Mouse (Mus musculus) layer of hippocampus, adult 9-10 months (tissue): ENCODE results near the gene Zfyve28.

Experiments used
- DNase-seq: peaks from one replicate; pipeline ENCODE4 v3.0.0; 2022; ENCODE audit warnings: low spot score

Zfyve28 gene

DNA sequence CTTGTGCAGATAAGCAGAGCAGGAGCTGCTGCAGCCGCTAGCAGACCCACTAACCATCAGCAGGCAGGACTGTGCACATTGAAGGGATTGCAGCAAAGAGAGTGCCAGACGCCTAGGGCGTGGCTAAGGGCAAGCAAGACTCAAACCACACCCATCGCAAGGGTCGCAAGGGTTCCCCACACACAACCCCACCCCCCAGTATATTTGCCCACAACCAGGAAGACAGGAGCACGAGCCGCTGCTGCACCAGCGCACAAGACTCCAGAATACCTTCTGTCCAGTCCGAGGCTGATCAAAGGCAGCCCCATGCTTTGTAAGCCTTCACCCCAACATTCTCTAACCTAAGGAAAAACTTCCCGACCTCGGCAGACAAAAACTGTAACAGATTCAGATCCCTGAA, 1.7 kb downstream of the Zfyve28 start:
- DNase-seq: no peak

DNA sequence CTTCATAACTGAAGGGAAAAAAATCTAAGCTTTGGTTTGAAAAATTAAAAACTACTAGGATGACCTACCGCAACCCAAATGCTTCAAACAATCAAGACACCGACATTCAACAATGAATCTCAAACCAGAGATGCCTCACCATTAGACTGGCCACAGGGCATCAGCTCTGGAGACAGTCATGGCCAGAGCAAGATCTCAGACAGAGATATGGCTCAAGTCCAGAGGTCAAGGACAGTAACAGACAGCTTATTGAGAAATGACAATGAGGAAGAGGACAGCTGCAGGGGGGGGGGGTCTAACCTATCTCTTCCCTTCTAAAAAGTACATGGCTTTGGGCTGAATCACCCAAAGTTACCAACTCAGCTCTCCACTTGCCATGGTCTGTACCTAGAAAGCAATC, 3.0 kb downstream of the Zfyve28 start:
- DNase-seq: no peak

- DNase-seq: no peak
Observed at GRCm38 (mm10) chr5:34284156-34284750, 4.0 kb downstream of the Zfyve28 start.

- DNase-seq: no peak
Observed at GRCm38 (mm10) chr5:34283355-34283754, 4.9 kb downstream of the Zfyve28 start.

- DNase-seq: no peak
Observed at GRCm38 (mm10) chr5:34280976-34281375, 7.3 kb downstream of the Zfyve28 start.

DNA sequence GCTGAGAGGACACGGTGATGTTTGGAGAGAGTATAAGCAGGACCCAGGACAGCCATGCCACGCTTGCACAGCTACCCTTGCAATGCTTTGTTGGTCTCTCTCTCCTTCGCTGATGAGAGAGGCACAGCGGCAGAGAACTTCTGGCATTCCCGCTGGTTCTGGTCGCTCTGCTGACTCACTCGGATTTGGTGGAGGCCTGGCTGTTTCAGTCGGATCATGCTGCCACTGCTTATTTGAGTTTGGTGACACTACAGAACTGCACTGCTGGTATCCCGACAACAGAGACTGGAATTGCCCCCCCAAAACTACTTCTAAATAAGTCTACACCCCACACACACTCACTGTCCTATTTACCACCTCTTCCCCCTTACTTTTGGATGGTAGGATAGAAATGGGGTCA, 9.0 kb downstream of the Zfyve28 start:
- DNase-seq: no peak

- DNase-seq: no peak
Observed at GRCm38 (mm10) chr5:34278058-34278457, 10.2 kb downstream of the Zfyve28 start.

- no peak for DNase-seq
Observed at GRCm38 (mm10) chr5:34276746-34277145, 11.5 kb downstream of the Zfyve28 start.

DNA sequence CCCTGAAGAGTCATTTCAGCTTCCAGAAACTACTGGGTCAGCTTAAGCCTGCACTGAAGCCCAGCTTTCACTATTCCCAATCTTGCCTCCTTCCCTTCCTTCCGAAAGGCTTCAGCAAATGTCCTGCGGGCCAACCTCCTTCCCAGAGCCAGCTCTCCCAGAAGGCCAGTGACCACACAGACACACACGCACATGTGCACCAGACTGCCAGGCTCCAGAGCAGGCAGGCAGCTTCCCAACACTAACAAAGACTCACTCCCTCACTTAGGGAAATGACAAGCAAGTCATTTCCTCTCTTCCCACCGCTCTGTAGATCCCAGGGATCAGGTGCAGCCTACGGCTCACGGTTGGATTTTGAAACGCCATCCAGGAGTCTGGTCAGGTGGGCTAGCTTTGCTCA, 12.1 kb downstream of the Zfyve28 start:
- DNase-seq: no peak

DNA sequence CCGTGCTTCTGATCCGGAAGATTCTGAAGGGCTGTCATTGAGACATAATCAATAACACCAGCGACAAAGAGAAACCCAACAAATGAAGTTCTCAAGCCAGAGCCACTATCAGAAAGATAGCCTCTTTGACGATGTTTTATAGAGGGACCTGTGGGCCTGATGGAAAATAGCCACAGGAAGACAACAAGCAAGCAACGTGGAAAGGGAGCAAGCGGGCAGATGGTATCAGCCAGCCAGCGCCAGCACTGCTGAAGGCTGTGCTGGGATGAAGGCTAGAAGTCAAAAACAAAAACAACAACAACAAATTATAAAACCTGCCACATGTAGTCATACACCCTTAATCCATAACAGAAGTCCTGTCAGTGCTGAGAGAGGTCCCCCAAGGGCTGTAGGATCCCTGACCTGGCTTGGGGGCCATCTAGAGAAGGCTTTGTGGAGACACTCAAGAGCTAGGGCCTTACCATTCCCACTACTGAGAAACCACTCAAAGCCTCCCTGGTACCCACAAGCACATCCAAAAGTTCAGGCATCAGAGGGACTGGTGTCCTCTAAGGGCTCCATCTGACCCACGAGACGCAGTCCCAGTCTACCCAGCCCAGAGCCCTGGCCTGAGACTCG, 13.5 kb downstream of the Zfyve28 start:
- DNase-seq: no peak

DNA sequence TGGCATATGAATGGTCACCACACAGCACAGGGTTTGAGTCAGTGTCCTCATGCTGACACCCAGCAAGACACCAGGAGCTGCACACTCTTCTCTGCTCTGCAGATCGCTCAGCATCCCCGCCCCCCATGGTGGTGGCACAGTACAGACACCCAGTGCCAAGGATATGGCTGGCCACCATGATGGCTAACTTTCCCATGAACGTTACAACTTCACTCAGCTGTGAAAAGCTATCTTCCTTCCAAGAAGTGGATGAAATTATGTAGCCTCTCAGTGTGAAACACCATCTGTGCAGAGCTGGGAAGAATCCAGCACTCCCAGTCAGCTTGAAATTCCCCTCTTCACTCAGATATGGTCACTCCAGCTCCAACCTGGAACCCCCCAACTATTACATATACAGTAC, 14.0 kb downstream of the Zfyve28 start:
- no peak for DNase-seq

- DNase-seq: no peak
Observed at GRCm38 (mm10) chr5:34273251-34273681, 15.0 kb downstream of the Zfyve28 start.

DNA sequence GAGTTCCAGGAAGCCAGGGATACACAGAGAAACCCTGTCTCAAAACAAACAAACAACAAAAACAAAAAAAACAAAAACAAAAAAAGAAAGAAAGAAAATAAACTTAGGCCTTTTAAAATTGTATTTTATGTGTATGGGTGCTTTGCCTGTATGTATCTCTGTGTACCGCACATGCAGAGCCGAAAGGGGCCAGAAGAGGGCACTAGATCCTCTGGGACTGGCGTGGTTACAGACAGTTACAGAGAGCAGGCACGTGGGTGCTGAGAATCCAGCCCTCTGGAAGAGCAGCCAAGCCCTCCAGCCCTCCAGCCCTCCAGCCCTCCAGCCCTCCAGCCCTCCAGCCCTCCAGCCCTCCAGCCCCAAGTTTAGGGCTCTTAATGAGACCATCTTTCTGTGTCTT, 16.5 kb downstream of the Zfyve28 start:
- no peak for DNase-seq

- no peak for DNase-seq
Observed at GRCm38 (mm10) chr5:34269921-34270465, 18.3 kb downstream of the Zfyve28 start.

DNA sequence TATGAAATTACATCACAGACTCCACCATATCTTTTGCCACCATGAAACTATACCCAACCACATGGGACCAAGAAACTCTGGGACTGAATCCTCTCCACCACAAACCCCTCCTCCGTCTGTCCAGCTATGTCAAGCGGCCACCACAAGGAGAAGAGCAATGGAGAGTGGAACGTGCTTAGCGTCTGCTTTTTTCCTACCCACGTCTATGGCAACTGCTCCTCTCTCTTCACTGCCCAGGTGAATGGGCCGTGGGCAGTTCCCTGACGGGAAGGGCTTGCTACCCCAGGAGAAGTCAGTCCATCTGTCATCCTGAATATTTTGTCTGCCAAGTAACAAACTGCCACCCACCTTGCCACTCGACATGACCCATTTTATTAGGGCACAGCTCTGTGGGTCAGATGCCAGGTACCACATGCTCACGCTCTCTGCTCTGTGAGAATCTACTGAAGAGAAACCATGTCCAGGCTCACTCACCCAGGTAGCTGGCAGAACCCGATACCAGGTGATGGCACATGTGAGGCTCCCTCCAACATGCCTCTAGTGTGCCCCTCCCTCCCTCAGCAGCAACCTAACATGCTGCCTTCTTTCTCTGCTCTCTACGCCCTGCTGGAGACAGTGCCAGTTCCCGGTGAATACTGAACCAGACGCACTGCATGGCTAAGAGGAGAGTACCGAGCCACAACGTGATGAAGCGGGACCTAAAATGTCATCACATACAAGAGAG, 18.9 kb downstream of the Zfyve28 start:
- DNase-seq: no peak

DNA sequence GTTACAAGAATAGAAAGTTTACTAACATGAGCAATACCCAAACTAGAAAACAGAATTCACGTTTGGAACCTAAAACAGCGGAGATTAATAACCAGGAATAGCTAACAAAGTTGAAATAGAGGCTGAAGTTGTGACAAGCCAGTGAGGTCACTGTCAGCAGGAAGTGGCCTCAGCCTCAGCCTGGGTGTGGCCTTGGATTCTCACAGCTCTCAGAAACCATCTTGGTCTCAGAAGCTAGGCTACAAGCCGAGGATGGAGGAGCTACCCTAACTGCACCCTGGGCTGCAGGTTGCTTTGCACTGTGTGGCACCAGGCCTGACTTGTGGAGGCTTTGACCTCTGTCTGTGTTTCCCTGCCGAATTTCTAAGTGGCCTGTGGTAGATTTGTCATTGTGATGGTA, 22.2 kb downstream of the Zfyve28 start:
- DNase-seq: no peak

DNA sequence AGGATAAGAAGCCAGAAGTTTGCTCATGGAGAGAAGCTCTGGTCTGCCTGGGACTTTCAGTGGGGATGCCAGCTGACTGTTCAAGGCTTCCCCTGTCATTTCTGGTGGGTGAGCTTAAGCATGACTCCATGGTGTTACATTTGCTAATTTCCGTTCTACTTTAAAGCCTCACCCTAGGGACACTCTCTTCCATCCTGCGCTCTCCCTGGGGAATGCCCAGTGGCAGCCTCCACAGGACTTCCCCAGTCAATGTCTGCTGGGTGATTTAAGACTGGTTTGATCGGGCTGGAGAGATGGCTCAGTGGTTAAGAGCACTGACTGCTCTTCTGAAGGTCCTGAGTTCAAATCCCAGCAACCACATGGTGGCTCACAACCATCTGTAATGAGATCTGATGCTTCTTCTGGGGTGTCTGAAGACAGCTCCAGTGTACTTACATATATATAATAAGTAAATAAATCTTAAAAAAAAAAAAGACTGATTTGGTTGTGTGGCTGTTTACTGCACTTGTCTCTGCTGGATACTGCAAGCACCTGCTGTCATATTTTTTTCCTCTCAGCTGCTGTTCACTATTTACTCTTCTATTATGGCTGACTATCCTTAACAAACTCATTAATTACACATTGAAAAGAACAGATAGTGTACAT, 29.0 kb downstream of the Zfyve28 start:
- no peak for DNase-seq

DNA sequence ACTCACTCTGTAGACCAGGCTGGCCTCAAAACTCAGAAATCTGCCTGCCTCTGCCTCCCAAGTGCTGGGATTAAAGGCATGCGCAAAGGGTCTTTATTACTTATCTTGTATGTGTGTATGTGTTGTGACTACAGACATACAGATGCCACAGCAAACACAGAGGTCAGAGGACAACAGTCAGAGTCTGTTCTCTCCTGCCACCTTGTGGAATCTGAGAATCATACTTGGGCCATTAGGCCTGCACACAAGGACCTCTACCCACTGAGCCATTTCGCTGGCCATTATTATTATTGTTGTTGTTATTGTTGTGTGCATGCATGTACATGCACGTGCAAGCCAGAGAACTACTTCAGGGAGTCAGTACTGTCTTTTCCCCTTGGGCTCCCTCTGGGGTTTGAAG, 33.1 kb downstream of the Zfyve28 start:
- no peak for DNase-seq

- DNase-seq: no peak
Observed at GRCm38 (mm10) chr5:34254309-34254708, 33.9 kb downstream of the Zfyve28 start.

- no peak for DNase-seq
Observed at GRCm38 (mm10) chr5:34252967-34253519, 35.2 kb downstream of the Zfyve28 start.

DNA sequence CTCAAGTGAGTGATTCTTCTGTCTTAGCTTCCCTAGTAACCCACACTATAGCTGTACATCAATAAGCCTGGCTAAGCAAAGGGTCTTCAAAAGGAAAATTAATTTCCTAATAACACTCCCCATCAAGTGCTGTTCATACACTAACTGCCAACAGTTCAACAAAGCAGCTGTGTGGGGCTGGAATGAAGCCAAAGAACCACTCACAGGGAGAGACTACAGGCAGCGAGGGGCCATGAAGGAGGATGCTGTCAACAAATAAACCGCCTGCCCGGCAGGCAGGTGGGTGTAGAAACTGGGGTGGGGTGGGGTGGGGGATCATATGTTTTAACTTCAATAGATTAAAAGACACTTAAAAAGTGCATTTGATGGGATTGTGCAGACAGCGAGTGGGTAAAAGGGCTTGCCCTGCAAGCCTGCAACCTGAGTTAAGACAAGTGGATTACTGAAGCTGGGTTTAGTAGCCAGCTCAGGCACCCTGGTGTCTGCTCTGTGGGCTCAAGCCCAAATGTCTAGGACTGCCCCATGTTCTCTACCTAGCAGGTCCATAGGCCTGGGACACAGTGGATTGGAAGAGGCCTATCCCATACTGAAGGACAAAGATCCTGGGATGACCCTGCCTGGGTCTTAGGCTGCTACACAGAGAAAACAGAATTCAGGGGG, 35.8 kb downstream of the Zfyve28 start:
- DNase-seq: no peak

GRCm38 (mm10) chr5:34251794-34252193, 36.5 kb downstream of the Zfyve28 start:
- DNase-seq: no peak
